Mouse (Mus musculus): Measurements from ENCODE around the gene Exoc3l. TPM values are rescaled to one million over a fixed set of nuclear protein-coding genes. Genes with fewer than 3 reads are reported as not detected.

Gene Exoc3l
- 10.4 and 11.7 TPM in 2 replicates for polyA plus RNA-seq (2015; fragmentation: Nextera tagmentation; extraction: Ambion mirVana)

DNA sequence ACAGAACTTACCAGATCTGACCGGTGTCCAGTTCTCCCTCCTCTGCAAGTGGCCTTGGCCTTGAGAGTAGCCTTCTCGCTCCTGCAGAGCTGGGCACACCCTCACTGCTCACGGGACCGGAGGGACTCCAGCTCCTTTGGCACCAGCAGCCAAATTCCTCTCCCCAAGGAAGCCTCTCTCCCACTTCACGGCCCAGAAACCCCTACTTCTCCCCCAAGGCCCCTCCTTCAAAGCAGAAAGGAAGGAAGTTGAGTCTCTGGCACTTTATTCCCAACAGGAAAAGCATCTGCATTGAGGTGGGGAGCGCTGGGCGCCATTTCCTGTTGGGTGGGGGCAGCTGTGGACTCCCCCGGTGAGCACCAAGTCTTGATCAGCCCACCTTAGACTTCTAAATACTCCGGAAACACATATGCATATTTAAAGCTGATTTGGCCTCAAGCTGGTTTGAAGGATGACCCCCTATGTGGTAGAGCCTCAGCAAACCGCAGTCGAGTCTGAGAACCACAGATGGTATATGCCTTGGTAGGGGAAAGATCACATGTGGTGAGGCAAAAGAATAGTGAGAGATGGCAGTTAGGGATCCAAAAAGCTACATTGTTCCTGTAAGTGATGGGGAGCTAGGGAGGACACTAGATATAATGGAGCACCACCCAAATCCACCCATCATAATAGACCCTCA lies at the start of gene Exoc3l:
TSS of gene Exoc3l (minus strand) at position 207 of the 679 bp plus-strand sequence.
- Histone ChIP-seq H3K9me3 (no peaks in the 10 kb centered on the region), H3K4me1 (replicated peaks) (peaks cover 23% of the 10 kb centered on the region), H3K4me2 (replicated peaks) (peak within 1 kb of the TSS; percentile 99), H3K36me3 (peaks cover 21% of the 10 kb centered on the region), H3K9ac (replicated peaks) (peak within 1 kb of the TSS; percentile 90), H3K27me3 (peaks cover 11% of the 10 kb centered on the region; the same call in 1 of the 2 replicates), H3K27ac (no peak within 1 kb of the TSS), H3K4me3 (replicated peaks) (peak within 1 kb of the TSS; percentile 88)
- no peak for ATAC-seq
- WGBS: 72% methylated on average over 11 of the region's 11 CpGs

DNA sequence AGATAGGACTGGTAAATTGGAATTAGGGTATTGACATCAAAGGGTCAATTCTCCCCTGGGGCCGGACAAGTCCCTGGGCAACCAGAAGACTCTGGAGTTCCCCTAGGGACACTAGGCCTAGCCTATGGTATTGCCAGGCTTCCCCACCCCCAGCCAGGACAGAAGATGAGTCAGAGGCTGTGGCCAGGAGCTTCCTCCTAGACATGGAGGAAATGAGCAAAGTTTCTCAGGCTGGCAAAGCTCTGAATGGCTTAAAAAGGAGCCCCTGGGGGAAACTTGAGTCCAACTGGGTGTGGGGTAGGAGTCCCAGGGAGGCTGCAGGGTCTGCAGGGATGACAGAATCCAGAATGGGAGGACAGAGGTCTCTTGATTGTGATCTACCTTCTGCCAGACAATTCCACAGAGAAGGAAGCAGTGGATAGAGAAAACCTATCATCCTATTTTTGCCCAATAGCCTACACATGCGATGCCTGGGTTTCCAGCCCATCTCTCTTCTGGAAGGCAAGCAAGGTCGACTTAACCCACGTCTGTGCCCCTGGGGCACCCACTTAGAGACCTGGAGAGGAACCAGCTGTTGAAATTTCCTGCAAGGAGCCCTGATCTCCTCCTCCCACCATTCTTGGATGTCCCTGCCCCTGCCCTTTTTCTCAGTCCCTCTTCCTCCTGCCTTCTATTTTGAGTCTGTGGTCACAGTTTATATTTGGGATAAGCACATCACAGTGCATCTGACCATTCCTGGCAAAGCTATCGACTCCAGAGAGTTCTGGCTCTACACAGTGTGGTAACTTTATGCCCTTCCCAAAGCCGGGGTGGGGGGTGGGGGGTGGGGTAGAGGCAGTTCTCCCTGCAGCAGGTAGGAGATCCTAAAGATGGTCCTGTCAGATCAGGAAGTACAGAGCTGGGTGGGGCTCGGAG lies 49.4 kb upstream of the Exoc3l start:
- peaks cover 16% of the 10 kb centered on the region for H3K27me3 ChIP-seq
- H3K9ac ChIP-seq (replicated peaks): no peak overlapping the region
- no peak for ATAC-seq
- H3K4me2 ChIP-seq (replicated peaks): no peak overlapping the region
- H3K9me3 ChIP-seq: no peaks in the 10 kb centered on the region
- no peaks in the 10 kb centered on the region for H3K36me3 ChIP-seq
- no peak overlapping the region for H3K27ac ChIP-seq
- 77% methylated on average over 7 of the region's 7 CpGs for WGBS
- H3K4me3 ChIP-seq (replicated peaks): no peak overlapping the region
- H3K4me1 ChIP-seq (replicated peaks): peaks cover 34% of the 10 kb centered on the region

DNA sequence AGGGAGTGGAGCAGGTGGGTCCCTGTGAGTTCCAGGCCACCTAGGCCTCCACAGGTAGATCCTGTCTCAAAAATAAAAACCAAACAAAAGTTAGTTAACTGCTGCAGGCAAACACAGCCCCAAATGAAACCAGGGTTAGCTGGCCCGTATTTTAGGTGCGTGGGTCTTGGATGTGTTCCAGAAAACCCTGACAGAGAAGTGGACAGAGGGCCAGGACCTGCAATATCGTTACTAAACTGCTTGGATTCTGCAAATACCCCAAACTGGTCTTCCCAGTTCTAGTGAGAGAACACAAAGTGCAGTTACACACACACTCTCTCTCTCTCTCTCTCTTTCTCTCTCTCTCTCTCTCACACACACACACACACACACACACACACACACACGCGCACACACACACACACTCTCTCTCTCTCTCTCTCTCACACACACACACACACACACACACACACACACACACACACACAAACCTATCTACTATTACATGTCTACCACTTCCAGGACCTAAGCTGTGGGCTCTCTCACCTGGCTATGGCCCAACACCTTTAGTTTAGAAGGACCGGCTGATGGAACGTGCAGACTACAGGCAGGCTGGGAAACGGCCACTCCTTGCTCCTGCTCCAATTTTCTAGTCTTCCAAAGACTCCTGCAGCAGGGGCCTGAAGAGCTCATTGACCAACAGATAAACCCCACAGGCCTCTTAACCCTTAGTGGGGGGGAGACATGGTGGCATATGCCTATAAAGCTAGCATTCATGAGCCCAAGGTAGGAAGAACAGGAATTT lies 48.1 kb upstream of the Exoc3l start:
- Histone ChIP-seq H3K36me3 (no peaks in the 10 kb centered on the region), H3K9ac (replicated peaks) (no peak overlapping the region), H3K4me2 (replicated peaks) (no peak overlapping the region), H3K9me3 (no peaks in the 10 kb centered on the region), H3K4me3 (replicated peaks) (no peak overlapping the region), H3K4me1 (replicated peaks) (peaks cover 26% of the 10 kb centered on the region), H3K27ac (no peak overlapping the region), H3K27me3 (peaks cover 16% of the 10 kb centered on the region)
- ATAC-seq: no peak
- 77% methylated on average over 8 of the region's 8 CpGs for WGBS

DNA sequence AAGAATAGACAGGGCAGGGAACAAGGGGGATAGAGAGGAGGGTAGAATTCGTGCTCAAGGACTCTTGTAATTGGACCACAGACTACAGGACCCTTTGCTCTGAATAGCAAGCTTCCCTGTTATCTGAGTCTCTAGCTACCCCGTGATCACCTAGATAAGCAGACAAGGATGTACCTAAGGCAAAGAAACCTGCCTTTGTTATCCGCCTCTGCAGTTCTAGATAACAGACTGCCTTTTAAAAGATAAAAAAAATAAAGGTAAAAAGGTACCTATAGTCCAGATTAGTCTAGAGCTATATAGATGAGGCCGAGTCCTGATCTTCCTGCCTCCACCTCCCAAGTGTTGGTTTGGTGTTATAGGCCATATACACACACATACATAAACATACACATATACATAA lies 46.9 kb upstream of the Exoc3l start:
- Histone ChIP-seq H3K27me3 (peaks cover 16% of the 10 kb centered on the region), H3K27ac (no peak overlapping the region), H3K9me3 (no peaks in the 10 kb centered on the region), H3K9ac (replicated peaks) (no peak overlapping the region), H3K4me1 (replicated peaks) (peaks cover 20% of the 10 kb centered on the region), H3K36me3 (no peaks in the 10 kb centered on the region), H3K4me3 (replicated peaks) (no peak overlapping the region), H3K4me2 (replicated peaks) (no peak overlapping the region)
- ATAC-seq: no peak
- WGBS: 81% methylated on average over 4 of the region's 4 CpGs

DNA sequence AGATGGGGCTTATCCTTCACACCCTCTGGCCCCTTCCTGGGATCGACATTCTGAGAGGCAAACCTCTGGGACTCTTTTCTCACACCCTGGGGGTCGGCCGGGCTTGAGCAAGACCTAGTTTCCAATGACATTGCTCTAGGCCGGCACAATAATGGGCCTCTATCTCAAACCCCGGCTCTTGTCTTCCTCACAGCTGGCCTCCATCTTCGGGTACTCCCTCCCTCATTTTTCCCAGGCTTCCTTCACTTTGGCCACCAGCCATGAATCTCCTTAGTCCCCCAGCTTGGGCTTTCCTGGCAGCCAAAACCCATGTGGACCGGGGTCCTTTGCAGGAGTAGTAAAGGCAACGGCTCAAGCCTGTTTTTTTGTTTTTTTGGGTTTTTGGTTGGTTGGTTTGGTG lies 45.5 kb upstream of the Exoc3l start:
- H3K4me1 ChIP-seq (replicated peaks): peaks cover 6% of the 10 kb centered on the region
- no peaks in the 10 kb centered on the region for H3K9me3 ChIP-seq
- H3K4me3 ChIP-seq (replicated peaks): no peak overlapping the region
- 55% methylated on average over 8 of the region's 8 CpGs for WGBS
- peaks cover 5% of the 10 kb centered on the region for H3K36me3 ChIP-seq
- no peak for ATAC-seq
- H3K27ac ChIP-seq: no peak overlapping the region
- H3K9ac ChIP-seq (replicated peaks): no peak overlapping the region
- peaks cover 4% of the 10 kb centered on the region for H3K27me3 ChIP-seq
- H3K4me2 ChIP-seq (replicated peaks): no peak overlapping the region

DNA sequence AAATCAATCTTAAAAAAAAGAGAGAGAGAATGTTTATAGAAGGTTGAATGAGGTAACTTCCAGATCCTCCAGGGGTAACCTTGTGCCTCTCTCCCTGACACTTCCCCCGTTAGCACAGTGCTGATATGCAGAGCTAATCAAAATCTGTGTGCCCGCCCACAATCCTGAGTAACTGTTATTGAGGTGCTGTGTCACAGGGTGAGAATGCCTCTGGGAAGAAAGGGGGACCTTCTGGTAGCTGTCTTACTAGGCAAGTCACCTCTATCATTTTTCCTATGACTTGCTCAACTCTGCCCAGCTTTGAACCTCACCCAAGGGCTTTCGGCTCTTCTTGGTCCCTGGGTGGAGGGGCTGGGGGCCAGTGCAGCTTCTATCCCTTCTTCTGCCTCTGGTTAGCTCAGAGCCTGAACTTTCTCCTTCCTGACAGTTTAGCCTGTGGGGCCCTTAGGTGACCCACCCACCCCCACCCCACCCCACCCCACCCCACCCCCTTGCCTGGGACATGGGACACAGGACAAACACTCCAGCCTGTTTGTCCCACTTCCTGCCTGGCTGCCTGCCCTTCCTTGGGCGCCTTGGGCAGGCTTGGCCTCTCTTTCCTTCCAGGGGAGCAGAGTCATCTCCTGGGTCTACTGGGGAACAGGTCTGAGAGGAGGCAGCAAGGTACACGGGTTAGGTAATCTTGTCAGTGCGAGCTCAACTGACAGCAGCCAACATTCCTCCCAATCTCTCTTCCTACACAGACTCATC lies 44.2 kb upstream of the Exoc3l start:
- H3K4me2 ChIP-seq (replicated peaks): no peak overlapping the region
- H3K9me3 ChIP-seq: no peaks in the 10 kb centered on the region
- peaks cover 13% of the 10 kb centered on the region for H3K36me3 ChIP-seq
- H3K4me1 ChIP-seq (replicated peaks): peaks cover 4% of the 10 kb centered on the region; the same call in 1 of the 2 replicates
- no peak overlapping the region for H3K9ac ChIP-seq (replicated peaks)
- H3K27ac ChIP-seq: no peak overlapping the region
- no peaks in the 10 kb centered on the region for H3K27me3 ChIP-seq
- no peak for ATAC-seq
- H3K4me3 ChIP-seq (replicated peaks): no peak overlapping the region
- 89% methylated on average over 6 of the region's 6 CpGs for WGBS

DNA sequence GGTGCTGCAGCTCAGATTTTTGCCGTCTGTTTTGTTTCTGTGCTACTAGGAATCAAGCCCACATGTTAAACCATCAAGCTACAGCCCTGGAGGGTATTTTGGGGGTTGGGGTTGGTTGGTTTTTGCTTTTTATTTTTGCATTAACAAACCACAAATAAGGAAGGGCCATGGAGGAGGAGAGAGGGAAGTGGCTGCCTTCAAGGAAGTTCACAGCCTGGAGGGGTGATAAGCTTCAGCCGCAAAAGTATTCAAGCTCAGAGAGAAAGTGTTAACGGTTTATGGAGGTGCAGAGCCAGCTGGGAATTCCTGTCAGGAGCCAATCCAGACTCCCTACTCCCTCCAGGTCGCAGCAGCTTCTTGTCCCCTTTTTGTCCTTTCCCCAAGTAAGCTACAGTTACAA lies 43.1 kb upstream of the Exoc3l start:
- H3K9ac ChIP-seq (replicated peaks): no peak overlapping the region
- 78% methylated on average over 4 of the region's 4 CpGs for WGBS
- no peaks in the 10 kb centered on the region for H3K27me3 ChIP-seq
- no peak overlapping the region for H3K27ac ChIP-seq
- ATAC-seq: no peak
- H3K4me1 ChIP-seq (replicated peaks): peaks cover 4% of the 10 kb centered on the region; the same call in 1 of the 2 replicates
- peaks cover 21% of the 10 kb centered on the region for H3K36me3 ChIP-seq
- no peak overlapping the region for H3K4me3 ChIP-seq (replicated peaks)
- no peak overlapping the region for H3K4me2 ChIP-seq (replicated peaks)
- no peaks in the 10 kb centered on the region for H3K9me3 ChIP-seq

DNA sequence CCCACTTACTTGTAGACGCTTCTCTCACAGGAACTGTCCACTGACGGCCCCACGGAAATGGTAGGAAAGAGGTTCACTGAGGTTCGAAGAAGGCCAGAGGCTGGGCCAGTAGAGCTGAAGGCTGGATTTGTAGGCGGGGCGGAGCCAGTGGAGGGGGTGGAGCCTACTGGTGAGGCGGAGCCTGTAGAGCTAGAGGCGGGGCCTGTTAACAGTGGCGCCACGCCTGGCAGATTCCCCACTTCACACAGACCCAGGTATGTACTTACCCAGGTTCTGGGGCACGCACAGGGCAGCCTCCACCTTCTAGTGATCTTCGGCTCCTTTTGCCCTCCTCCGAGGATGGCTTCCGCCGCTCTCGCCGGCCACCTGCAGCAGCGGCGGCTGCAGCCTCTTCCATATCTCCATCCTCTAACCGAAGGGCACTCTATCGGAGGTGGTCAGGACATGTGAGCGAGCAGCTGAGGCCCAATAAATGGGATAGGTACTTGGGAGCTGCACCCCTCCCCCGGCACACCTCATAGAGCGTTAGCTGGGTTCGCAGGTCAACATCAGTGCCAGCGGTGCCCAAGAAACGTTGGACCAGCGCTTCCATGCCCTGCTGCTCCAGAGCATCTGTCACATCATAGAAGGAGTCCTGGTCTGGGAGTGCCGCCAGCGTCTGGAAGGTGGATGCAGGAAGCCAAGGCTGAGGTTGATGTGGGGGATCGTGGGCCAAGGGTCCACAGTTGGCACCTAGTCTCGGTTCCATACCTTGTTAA lies 40.7 kb upstream of the Exoc3l start:
- Histone ChIP-seq H3K4me1 (replicated peaks) (peaks cover 4% of the 10 kb centered on the region; the same call in 1 of the 2 replicates), H3K9ac (replicated peaks) (no peak overlapping the region), H3K27me3 (no peaks in the 10 kb centered on the region), H3K4me2 (replicated peaks) (0 out of 2 replicates have a peak overlapping the region, but pooled peaks have one; percentile 9), H3K36me3 (peaks cover 42% of the 10 kb centered on the region), H3K9me3 (no peaks in the 10 kb centered on the region), H3K4me3 (replicated peaks) (no peak overlapping the region), H3K27ac (no peak overlapping the region)
- 48% methylated on average over 32 of the region's 32 CpGs for WGBS
- ATAC-seq: peak; percentile 57; the same call in 1 of the 2 replicates

DNA sequence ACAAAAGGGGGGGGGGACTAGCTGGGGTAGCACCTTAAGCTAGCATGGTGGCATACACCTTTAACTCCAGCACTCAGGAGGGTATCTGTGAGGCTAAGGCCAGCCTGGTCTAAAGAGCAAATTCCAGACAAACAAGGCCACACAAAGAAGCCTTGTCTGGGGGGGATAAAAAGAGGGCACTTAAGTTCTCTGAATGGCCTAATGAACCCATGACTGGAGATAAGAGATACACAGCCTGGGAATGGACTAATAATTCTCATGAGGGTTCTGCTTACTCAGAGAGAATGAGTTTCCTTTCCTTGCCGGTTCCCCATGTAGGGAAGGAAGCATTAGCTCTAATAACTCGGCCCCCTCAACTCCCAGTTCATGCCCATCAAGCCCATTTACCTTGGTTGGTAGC lies 36.6 kb upstream of the Exoc3l start:
- no peak for ATAC-seq
- H3K36me3 ChIP-seq: peaks cover 80% of the 10 kb centered on the region
- H3K27me3 ChIP-seq: no peaks in the 10 kb centered on the region
- H3K27ac ChIP-seq: no peak overlapping the region
- no peaks in the 10 kb centered on the region for H3K9me3 ChIP-seq
- peaks cover 1% of the 10 kb centered on the region for H3K4me1 ChIP-seq (replicated peaks)
- no peak overlapping the region for H3K9ac ChIP-seq (replicated peaks)
- H3K4me2 ChIP-seq (replicated peaks): no peak overlapping the region
- no peak overlapping the region for H3K4me3 ChIP-seq (replicated peaks)
- WGBS: 74% methylated on average over 2 of the region's 2 CpGs

DNA sequence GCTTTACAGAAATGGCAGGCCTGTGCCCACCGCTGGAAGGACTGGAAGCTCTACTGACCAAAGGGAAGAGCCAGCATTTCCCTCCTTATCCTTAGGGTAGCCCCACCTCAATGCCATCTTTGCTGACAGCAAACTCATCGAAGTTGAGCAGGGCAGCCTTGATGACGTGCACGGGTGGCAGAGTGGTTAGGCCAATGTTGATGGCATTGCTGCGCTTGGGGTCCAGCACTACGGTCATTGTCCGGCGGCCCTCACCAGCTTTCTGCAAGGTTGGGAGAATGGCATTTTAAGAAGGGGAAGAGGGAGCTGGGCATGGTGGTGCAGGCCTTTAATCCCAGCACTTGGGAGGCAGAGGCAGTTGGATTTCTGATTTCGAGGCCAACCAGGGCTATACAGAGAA lies 36.0 kb upstream of the Exoc3l start:
- no peaks in the 10 kb centered on the region for H3K27me3 ChIP-seq
- ATAC-seq: no peak
- H3K27ac ChIP-seq: no peak overlapping the region
- no peaks in the 10 kb centered on the region for H3K9me3 ChIP-seq
- 98% methylated on average over 9 of the region's 9 CpGs for WGBS
- H3K4me1 ChIP-seq (replicated peaks): peaks cover 7% of the 10 kb centered on the region
- H3K9ac ChIP-seq (replicated peaks): no peak overlapping the region
- no peak overlapping the region for H3K4me3 ChIP-seq (replicated peaks)
- H3K36me3 ChIP-seq: peaks cover 80% of the 10 kb centered on the region
- no peak overlapping the region for H3K4me2 ChIP-seq (replicated peaks)

DNA sequence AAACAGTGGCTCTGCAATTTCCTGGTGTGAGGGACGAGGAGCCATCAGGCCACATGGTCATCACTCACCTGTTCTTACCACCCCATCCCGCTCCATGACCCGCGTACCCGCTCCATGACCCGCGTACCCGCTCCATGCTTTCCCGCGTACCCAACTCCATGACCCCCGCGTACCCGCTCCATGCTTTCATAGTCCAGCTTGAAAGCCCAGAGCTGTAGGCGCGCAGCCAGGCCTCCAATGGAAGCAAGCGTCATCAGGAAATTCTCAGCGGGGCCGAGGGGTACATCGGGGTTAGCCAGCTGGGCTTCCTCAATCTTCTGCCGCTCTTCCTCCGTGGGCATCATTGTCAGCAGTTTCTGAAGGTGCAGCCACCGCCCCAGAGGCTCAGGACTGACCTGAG lies 35.6 kb upstream of the Exoc3l start:
- H3K9me3 ChIP-seq: no peaks in the 10 kb centered on the region
- no peak overlapping the region for H3K9ac ChIP-seq (replicated peaks)
- no peak overlapping the region for H3K27ac ChIP-seq
- H3K4me2 ChIP-seq (replicated peaks): no peak overlapping the region
- peaks cover 75% of the 10 kb centered on the region for H3K36me3 ChIP-seq
- H3K4me1 ChIP-seq (replicated peaks): peaks cover 10% of the 10 kb centered on the region
- no peak for ATAC-seq
- no peak overlapping the region for H3K4me3 ChIP-seq (replicated peaks)
- 96% methylated on average over 22 of the region's 22 CpGs for WGBS
- H3K27me3 ChIP-seq: no peaks in the 10 kb centered on the region
